Mouse (Mus musculus): ENCODE measurements at regions not wholly inside any gene's neighbourhood (a gene's known extent, or its start where the extent isn't known, plus 50 kb on each side); places are given as distances from the start of the nearest gene placed in this dataset.

- TF ChIP-seq CTCF (IDR thresholded peaks at IDR 0.05; ENCODE audit: low read depth) (peak; percentile 18; the same call in 1 of the 2 replicates), EP300 (IDR thresholded peaks at IDR 0.05; ENCODE audit: low read depth) (no peak)
Measured at GRCm38 (mm10) chr8:92121296-92121695, 236.1 kb upstream of the Irx5 start.
